ENCODE assay signal across 16 mouse cellular contexts in the genomic region with DNA sequence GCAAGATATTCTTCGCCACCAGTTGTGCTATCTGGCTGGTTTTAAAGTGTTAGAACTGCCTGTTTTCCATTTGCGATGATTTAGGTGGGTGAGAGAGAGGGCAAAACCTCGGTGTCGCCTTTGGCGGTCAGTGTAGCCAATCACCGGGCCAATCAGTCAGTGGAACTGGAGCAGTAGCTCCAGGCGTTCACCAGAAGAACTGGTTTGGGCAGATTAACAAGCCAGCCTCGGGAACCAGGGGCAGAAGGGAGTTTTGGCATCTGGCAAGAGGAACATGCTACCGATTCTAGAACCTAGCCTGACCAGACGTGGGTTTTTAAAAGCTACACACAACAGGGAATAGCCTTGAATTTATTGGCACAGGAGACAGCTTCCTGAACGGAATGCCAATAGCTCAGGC. TPM values are rescaled to one million over a fixed set of nuclear protein-coding genes. Genes with fewer than 3 reads are reported as not detected.
A peak's percentile ranks its signal among the peaks of the same experiment; 100 is the strongest.
DNase-seq lines count a peak whose midpoint lies in the region; ATAC-seq and TF ChIP-seq lines count a peak whose summit lies in the region.
"Had no signal": no experiment of that assay in that cellular context is flagged by ENCODE, and none has a peak within 500 bp of the region (broad histone marks: within the 10 kb centered on the region; RNA-seq: fewer than 3 reads in every experiment).

No protein-coding gene starts in this region.

- no peak overlapping the region for H3K9ac ChIP-seq in embryonic facial prominence, embryonic 14.5 days (ENCODE audit: low read depth, low read length)
- H3K9ac ChIP-seq in stomach, embryonic 15.5 days = no peak overlapping the region
- H3K9ac ChIP-seq: embryonic facial prominence, embryonic 15.5 days had no signal

- no peaks in the 10 kb centered on the region for H3K9me3 ChIP-seq in embryonic facial prominence, embryonic 14.5 days (ENCODE audit: control insufficient read depth, low read length)
- no peaks in the 10 kb centered on the region for H3K9me3 ChIP-seq in stomach, embryonic 15.5 days
- H3K9me3 ChIP-seq: embryonic facial prominence, embryonic 15.5 days had no signal

- H3K36me3 ChIP-seq in embryonic facial prominence, embryonic 14.5 days (ENCODE audit: control insufficient read depth, insufficient read depth, low read length) = no peaks in the 10 kb centered on the region
- H3K36me3 ChIP-seq in stomach, embryonic 15.5 days = no peaks in the 10 kb centered on the region
- H3K36me3 ChIP-seq: embryonic facial prominence, embryonic 15.5 days had no signal

- TF ChIP-seq POLR2A in lung, adult 2 months (IDR thresholded peaks at IDR 0.05; ENCODE audit: borderline replicate concordance, extremely low read depth, low read depth, low read length) = no peak

- WGBS in lung, adult 2 months = 42% methylated on average over 11 of the region's 11 CpGs
- WGBS in embryonic facial prominence, embryonic 14.5 days = 40% methylated on average over 11 of the region's 11 CpGs
- WGBS in stomach, embryonic 15.5 days = 44% methylated on average over 11 of the region's 11 CpGs

- no peak for TF ChIP-seq CTCF in lung, adult 2 months (IDR thresholded peaks at IDR 0.05; ENCODE audit: insufficient read depth, low read length)

- H3K4me2 ChIP-seq in embryonic facial prominence, embryonic 14.5 days (ENCODE audit: low read depth, low read length) = no peak overlapping the region
- H3K4me2 ChIP-seq in stomach, embryonic 15.5 days = 0 out of 2 replicates have a peak overlapping the region, but pooled peaks have one; percentile 16
- H3K4me2 ChIP-seq: embryonic facial prominence, embryonic 15.5 days had no signal

- ATAC-seq in embryonic facial prominence, embryonic 14.5 days (ENCODE audit: low read depth) = no peak
- ATAC-seq in stomach, embryonic 15.5 days (ENCODE audit: insufficient read depth, low FRiP score, low read depth) = no peak
- ATAC-seq: activated CD4-positive, CD25-positive, alpha-beta regulatory T cell, adult 4 months; midbrain, embryonic 16.5 days had no signal

- H3K4me1 ChIP-seq in lung, adult 2 months (ENCODE audit: control insufficient read depth, insufficient read depth, low read length) = no peaks in the 10 kb centered on the region
- H3K4me1 ChIP-seq in embryonic facial prominence, embryonic 14.5 days (ENCODE audit: control insufficient read depth, insufficient read depth, low read length) = no peaks in the 10 kb centered on the region
- no peaks in the 10 kb centered on the region for H3K4me1 ChIP-seq in stomach, embryonic 15.5 days
- H3K4me1 ChIP-seq: embryonic facial prominence, embryonic 15.5 days had no signal

- peak; percentile 11 for DNase-seq in lung, adult 2 months
- no peak for DNase-seq in lung, postnatal 4 days
- DNase-seq in embryonic facial prominence, embryonic 14.5 days (ENCODE audit: low spot score) = peak; percentile 20
- peak; percentile 31 to 68 for DNase-seq in kidney, postnatal 25 days
- no peak for DNase-seq in heart, adult 9 months (ENCODE audit: low spot score in 2 of 2)
- no peak for DNase-seq in yolk sac, embryonic 10.5 days (ENCODE audit: low spot score)
- DNase-seq: adrenal gland, postnatal 14 days; B cell, adult 2 months; cerebellum, adult 2 months; gastrocnemius, postnatal 10 days; heart, adult 2 months; right cerebral cortex, adult 18-20 months had no signal

- no peak overlapping the region for H3K4me3 ChIP-seq in lung, adult 2 months (replicated peaks; ENCODE audit: extremely low read depth, low read depth, low read length)
- no peak overlapping the region for H3K4me3 ChIP-seq in embryonic facial prominence, embryonic 14.5 days (ENCODE audit: low read depth, low read length)
- no peak overlapping the region for H3K4me3 ChIP-seq in stomach, embryonic 15.5 days (replicated peaks)
- H3K4me3 ChIP-seq: embryonic facial prominence, embryonic 15.5 days; heart, adult 2 months had no signal

- H3K27ac ChIP-seq in embryonic facial prominence, embryonic 14.5 days (replicated peaks; ENCODE audit: low read depth, low read length) = no peak overlapping the region
- no peak overlapping the region for H3K27ac ChIP-seq in stomach, embryonic 15.5 days
- H3K27ac ChIP-seq: embryonic facial prominence, embryonic 15.5 days; heart, adult 2 months had no signal

- H3K27me3 ChIP-seq in embryonic facial prominence, embryonic 14.5 days (replicated peaks; ENCODE audit: control insufficient read depth, insufficient read depth, low read length) = no peaks in the 10 kb centered on the region
- no peaks in the 10 kb centered on the region for H3K27me3 ChIP-seq in stomach, embryonic 15.5 days (replicated peaks)
- H3K27me3 ChIP-seq: embryonic facial prominence, embryonic 15.5 days had no signal

RNA-seq across cellular contexts. Expression of gene Lage3, which starts 5.8 kb away (rescaled TPM):
- polyA plus RNA-seq in lung, adult 2 months (2012; rRNA removed) = 31.8 and 42.1 TPM in 2 replicates
- polyA plus RNA-seq in embryonic facial prominence, embryonic 14.5 days (2014; fragmentation: Nextera tagmentation; extraction: Ambion mirVana) = 94.0 and 104 TPM in 2 replicates
- polyA plus RNA-seq in stomach, embryonic 15.5 days (2015; fragmentation: Nextera tagmentation; extraction: Ambion mirVana) = 95.8 and 107 TPM in 2 replicates

RNA-seq across cellular contexts. Expression of gene Ubl4a, which starts 13.8 kb away (rescaled TPM):
- polyA plus RNA-seq in lung, adult 2 months (2012; rRNA removed) = 25.6 and 32.0 TPM in 2 replicates
- 78.8 and 83.5 TPM in 2 replicates for polyA plus RNA-seq in embryonic facial prominence, embryonic 14.5 days (2014; fragmentation: Nextera tagmentation; extraction: Ambion mirVana)
- 63.3 and 67.0 TPM in 2 replicates for polyA plus RNA-seq in stomach, embryonic 15.5 days (2015; fragmentation: Nextera tagmentation; extraction: Ambion mirVana)

RNA-seq across cellular contexts. Expression of gene Slc10a3, which starts 14.0 kb away (rescaled TPM):
- polyA plus RNA-seq in lung, adult 2 months (2012; rRNA removed) = 20.3 and 23.5 TPM in 2 replicates
- 21.4 and 22.5 TPM in 2 replicates for polyA plus RNA-seq in embryonic facial prominence, embryonic 14.5 days (2014; fragmentation: Nextera tagmentation; extraction: Ambion mirVana)
- 17.8 and 17.9 TPM in 2 replicates for polyA plus RNA-seq in stomach, embryonic 15.5 days (2015; fragmentation: Nextera tagmentation; extraction: Ambion mirVana)

RNA-seq across cellular contexts. Expression of gene Plxna3, which starts 30.3 kb away (rescaled TPM):
- 12.9 and 14.5 TPM in 2 replicates for polyA plus RNA-seq in lung, adult 2 months (2012; rRNA removed)
- 18.0 and 19.7 TPM in 2 replicates for polyA plus RNA-seq in embryonic facial prominence, embryonic 14.5 days (2014; fragmentation: Nextera tagmentation; extraction: Ambion mirVana)
- polyA plus RNA-seq in stomach, embryonic 15.5 days (2015; fragmentation: Nextera tagmentation; extraction: Ambion mirVana) = 12.4 and 13.5 TPM in 2 replicates

RNA-seq across cellular contexts. Expression of gene Fam3a, which starts 33.9 kb away (rescaled TPM):
- polyA plus RNA-seq in lung, adult 2 months (2012; rRNA removed) = 50.9 and 53.3 TPM in 2 replicates
- polyA plus RNA-seq in embryonic facial prominence, embryonic 14.5 days (2014; fragmentation: Nextera tagmentation; extraction: Ambion mirVana) = 38.4 and 43.0 TPM in 2 replicates
- 36.0 and 36.1 TPM in 2 replicates for polyA plus RNA-seq in stomach, embryonic 15.5 days (2015; fragmentation: Nextera tagmentation; extraction: Ambion mirVana)

Comparison
In these comparisons a context has a peak if more than half of its experiments do, and no peak if none do; other contexts are left out.
1. DNase-seq: peak in lung, adult 2 months (single experiment), embryonic facial prominence, embryonic 14.5 days (single experiment) and kidney, postnatal 25 days (2 of 2); none in lung, postnatal 4 days (0 of 2), heart, adult 9 months (0 of 2) and yolk sac, embryonic 10.5 days (single experiment).